Mouse (Mus musculus) left cerebral cortex, adult 6 months (tissue): ENCODE data around the gene Tmem108. TPM values are rescaled to one million over a fixed set of nuclear protein-coding genes. Genes with fewer than 3 reads are reported as not detected.

Source experiments
- long read RNA-seq, 2 experiments: library from polyadenylated mRNA; unstranded; transcript quantifications; one replicate each; pipeline ENCODE4 v2.0.0; 2019 to 2020
- polyA plus RNA-seq: library from polyadenylated mRNA; unstranded; fragments of <200 nt; fragmentation: Nextera tagmentation; gene quantifications from 2 replicates; pipeline ENCODE4 v1.2.3, GENCODE M21; 2021

Gene Tmem108
- polyA plus RNA-seq = 12.9 and 18.6 TPM in 2 replicates
- long read RNA-seq, experiment 1, transcript Tmem108-203 (6 exons, 2,145 nt) = major isoform, 21 of 38 reads
- long read RNA-seq, experiment 1, transcript Tmem108-204 (6 exons, 2,850 nt) = minor isoform, 8 of 38 reads
- long read RNA-seq, experiment 1, partial matches to known transcripts = 5 of 38 reads
- long read RNA-seq, experiment 1, other reads (novel, unspliced or antisense) = 4 of 38 reads
- long read RNA-seq, experiment 2, transcript Tmem108-203 (6 exons, 2,145 nt) = major isoform, 8 of 26 reads
- long read RNA-seq, experiment 2, transcript Tmem108-204 (6 exons, 2,850 nt) = major isoform, 8 of 26 reads
- long read RNA-seq, experiment 2, partial matches to known transcripts = 5 of 26 reads
- long read RNA-seq, experiment 2, other reads (novel, unspliced or antisense) = 3 of 26 reads

DNA sequence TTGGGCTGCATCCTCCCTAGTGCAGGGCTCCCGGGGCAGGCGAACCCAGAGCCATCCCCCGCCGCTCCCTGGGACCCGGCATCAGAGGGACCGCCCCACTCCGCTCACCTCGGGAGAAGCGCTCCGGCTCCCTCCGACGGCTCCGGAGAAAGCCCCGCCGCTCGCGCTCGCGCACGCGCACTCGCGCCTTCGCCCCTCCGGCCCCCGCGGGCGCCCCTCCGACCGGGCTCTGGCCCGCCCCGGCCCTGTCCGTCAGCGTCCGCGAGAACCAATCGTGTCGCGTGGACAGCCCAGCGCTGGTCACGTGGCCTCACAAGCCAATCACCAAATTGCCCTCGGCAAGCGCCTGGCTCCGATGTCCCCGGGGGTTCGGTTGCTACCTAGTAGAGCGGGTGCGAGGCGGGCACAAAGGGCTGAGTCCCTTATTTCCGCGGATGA, at the start of gene Tmem108:
Gene Tmem108, minus strand, starts transcription at position 191 of the 438 bp plus-strand sequence.

DNA sequence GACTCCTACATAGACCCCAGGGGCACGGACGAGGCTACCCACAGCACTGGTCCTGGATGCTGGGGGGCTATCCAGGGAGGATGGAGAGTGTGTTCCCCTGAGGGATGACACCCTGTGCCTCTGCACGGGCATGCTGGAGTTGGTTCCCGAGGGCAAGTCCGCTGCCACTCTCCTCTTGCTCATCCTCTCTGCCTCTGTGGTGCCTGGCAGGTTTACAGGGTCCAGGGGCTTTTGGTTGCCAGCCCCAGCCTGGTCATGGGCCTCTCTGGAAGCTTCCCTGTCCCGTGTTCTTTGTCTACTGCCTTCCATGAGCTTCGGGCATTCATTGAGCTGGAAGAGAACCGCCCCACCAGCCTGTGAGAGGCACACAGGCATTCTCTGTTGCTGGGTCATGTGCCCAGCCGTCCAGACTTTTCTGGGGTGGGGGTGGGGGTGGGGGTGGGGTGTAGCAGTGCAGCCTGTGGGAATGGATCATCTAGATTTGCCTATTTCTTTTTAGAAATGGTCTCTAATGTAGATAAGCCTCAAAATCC, 281.5 kb downstream of the Tmem108 start, which contains the start of gene Bfsp2:
Gene Bfsp2, minus strand, starts transcription at position 377 of the 533 bp plus-strand sequence.

Other genes starting within 250 kb of the Tmem108 start
- 0.74 and 0.90 TPM in 2 replicates for gene Nphp3, start 240.7 kb upstream of the Tmem108 start, polyA plus RNA-seq